Mouse (Mus musculus): Measurements from ENCODE around the gene Scyl2. TPM values are rescaled to one million over a fixed set of nuclear protein-coding genes. Genes with fewer than 3 reads are reported as not detected.

Scyl2 gene
- polyA plus RNA-seq (2014; fragmentation: Nextera tagmentation; extraction: Ambion mirVana), result 23.5 and 27.7 TPM in 2 replicates

DNA sequence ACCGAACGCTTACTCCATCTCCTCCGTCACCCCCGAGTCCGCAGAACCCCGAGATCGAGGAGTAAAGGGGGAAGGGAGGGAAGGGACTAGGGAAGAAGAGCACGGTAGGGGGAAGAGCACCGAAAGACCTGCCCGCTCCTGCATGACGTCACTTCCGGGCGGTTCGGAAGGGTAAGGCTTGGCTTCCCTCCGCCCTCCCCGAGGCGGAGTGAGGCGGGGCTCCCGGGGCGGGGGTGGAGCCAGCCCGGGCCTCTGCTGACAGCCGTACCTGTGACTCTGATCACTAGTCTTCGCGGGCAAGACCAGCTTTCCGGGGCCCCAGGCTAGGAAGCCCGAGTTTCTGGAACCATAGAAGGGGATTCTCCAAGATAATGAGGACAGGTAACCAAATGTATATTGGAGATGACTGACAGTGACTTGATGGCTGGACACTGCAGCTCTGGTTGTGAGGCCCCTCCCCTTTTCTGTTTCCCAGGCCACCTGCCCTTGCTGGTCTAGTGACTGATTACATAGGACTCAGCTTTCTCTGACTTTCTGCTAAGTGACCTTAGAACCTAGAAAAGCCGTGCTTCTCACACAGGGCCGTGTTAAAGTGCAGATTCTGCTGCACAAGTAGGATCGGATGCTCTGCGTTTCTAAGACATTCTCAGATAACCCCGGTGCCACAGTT, at the start of gene Scyl2:
TSS of gene Scyl2 (minus strand) at position 147 of the 670 bp plus-strand sequence.
- Histone ChIP-seq H3K4me1 (replicated peaks; ENCODE audit: control insufficient read depth, insufficient read depth, low read length) (no peaks in the 10 kb centered on the region), H3K4me3 (ENCODE audit: low read depth, low read length) (peak within 1 kb of the TSS; percentile 100), H3K9ac (ENCODE audit: low read depth, low read length) (peak within 1 kb of the TSS; percentile 91), H3K36me3 (ENCODE audit: control insufficient read depth, insufficient read depth, low read length) (no peaks in the 10 kb centered on the region), H3K4me2 (replicated peaks; ENCODE audit: low read depth, low read length) (peak within 1 kb of the TSS; percentile 74), H3K9me3 (ENCODE audit: control insufficient read depth, low read length) (no peaks in the 10 kb centered on the region), H3K27me3 (ENCODE audit: control insufficient read depth, insufficient read depth, low read length) (no peaks in the 10 kb centered on the region), H3K27ac (ENCODE audit: low read depth, low read length) (peak within 1 kb of the TSS; percentile 40)
- peak; percentile 99 for ATAC-seq (ENCODE audit: low FRiP score)
- peak; percentile 96 for DNase-seq (ENCODE audit: low spot score)
- 6% methylated on average over 29 of the region's 31 CpGs for WGBS

DNA sequence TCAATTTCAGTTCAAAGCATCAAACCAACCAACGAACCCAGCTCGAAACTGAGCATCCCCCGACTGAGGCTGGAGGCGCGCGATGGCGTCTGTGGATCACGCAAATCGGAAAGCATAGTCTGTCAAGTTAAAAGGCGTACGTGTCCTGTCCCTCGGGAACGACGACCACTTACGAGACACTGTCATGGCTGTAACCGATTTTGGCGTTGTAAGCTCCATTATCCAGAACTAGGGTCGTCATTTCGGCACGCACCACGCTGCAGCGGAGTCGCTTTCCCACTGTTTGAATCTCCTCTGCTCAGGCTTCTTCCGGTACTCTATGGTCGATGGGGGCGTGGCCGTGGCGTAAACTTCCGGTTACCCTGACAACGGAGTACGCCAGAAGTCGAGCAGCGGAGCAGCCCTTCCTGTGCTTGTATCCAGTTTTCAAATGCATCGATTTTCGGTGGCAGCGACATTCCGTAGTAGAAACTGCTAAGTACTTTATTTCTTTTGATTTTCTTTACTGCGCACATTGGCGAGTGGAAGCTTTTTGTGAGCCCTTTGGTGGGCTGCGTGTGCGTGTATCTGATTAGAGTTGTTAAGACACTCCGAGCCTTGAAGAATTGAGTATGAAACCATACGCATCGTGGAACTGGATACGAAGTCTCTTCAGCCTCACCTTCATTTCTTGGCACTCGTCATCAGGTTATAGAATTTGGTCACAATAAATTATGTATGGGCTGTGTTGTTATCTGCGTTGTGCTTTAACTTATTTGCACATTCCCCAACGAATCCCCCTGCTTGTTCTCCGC, 46.1 kb upstream of the Scyl2 start, which contains the start of gene Actr6:
TSS of gene Actr6 (minus strand) at position 295 of the 794 bp plus-strand sequence.
- Histone ChIP-seq H3K36me3 (ENCODE audit: control insufficient read depth, insufficient read depth, low read length) (no peaks in the 10 kb centered on the region), H3K27me3 (ENCODE audit: control insufficient read depth, insufficient read depth, low read length) (no peaks in the 10 kb centered on the region), H3K27ac (ENCODE audit: low read depth, low read length) (no peak within 1 kb of the TSS), H3K4me2 (replicated peaks; ENCODE audit: low read depth, low read length) (peak within 1 kb of the TSS; percentile 64), H3K4me3 (ENCODE audit: low read depth, low read length) (peak within 1 kb of the TSS; percentile 56), H3K9me3 (ENCODE audit: control insufficient read depth, low read length) (no peaks in the 10 kb centered on the region), H3K9ac (ENCODE audit: low read depth, low read length) (peak within 1 kb of the TSS; percentile 42), H3K4me1 (replicated peaks; ENCODE audit: control insufficient read depth, insufficient read depth, low read length) (peaks cover 4% of the 10 kb centered on the region)
- DNase-seq (ENCODE audit: low spot score) (peak; percentile 97), ATAC-seq (ENCODE audit: low FRiP score) (peak; percentile 98)
- 2% methylated on average over 49 of the region's 49 CpGs for WGBS

DNA sequence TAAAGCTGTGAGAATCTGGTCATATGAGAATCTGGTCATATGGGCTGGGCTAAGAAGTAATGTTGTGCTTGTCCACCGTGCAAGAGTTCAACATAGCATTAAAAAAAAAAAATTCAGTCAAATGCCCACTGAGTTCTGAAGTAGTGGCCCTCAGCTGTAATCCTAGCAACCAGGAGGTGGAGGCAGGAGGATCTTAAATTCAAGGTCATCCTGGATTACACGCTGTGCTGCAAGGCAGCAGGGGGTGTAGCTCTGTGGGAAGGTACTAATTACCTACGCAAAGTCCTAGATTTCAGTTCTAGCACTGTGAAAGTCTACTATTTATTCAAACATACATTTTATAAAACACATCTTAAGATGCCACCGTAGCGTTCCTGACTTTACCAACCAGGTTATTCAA, 45.3 kb upstream of the Scyl2 start:
- ATAC-seq (ENCODE audit: low FRiP score), result no peak; the same call in 1 of the 2 replicates
- WGBS, result 12% methylated on average over 5 of the region's 5 CpGs

DNA sequence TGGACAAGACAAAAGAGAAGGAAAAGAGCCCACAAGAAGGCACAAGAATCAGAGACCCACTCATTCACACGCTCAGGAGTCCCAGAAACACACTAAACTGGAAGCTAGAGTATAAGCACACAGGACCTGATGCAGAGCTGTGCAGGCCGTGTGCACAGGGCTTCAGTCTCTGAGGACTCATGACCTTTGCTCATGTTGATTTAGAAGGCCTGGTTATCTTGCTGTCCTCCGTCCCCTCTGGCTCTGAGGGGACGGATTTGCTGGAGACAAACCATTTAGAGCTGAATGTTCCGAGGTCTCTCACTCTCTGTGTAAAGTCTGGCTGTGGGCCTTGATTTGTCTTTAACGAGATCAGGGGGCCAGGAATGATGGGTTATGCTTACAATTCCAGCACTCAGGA, 44.3 kb upstream of the Scyl2 start:
- no peak overlapping the region for H3K27ac ChIP-seq (ENCODE audit: low read depth, low read length)
- 88% methylated on average over 6 of the region's 6 CpGs for WGBS
- no peak overlapping the region for H3K4me2 ChIP-seq (replicated peaks; ENCODE audit: low read depth, low read length)
- H3K36me3 ChIP-seq (ENCODE audit: control insufficient read depth, insufficient read depth, low read length), result no peaks in the 10 kb centered on the region
- peaks cover 4% of the 10 kb centered on the region for H3K4me1 ChIP-seq (replicated peaks; ENCODE audit: control insufficient read depth, insufficient read depth, low read length)
- no peak overlapping the region for H3K9ac ChIP-seq (ENCODE audit: low read depth, low read length)
- H3K9me3 ChIP-seq (ENCODE audit: control insufficient read depth, low read length), result no peaks in the 10 kb centered on the region
- no peak for DNase-seq (ENCODE audit: low spot score)
- H3K4me3 ChIP-seq (ENCODE audit: low read depth, low read length), result no peak overlapping the region
- no peaks in the 10 kb centered on the region for H3K27me3 ChIP-seq (ENCODE audit: control insufficient read depth, insufficient read depth, low read length)
- no peak for ATAC-seq (ENCODE audit: low FRiP score)

More for the DNA sequence above, 45.3 kb upstream of the Scyl2 start:
- peak overlapping the region; percentile 50 for H3K4me2 ChIP-seq (replicated peaks; ENCODE audit: low read depth, low read length)
- H3K27ac ChIP-seq (ENCODE audit: low read depth, low read length), result no peak overlapping the region
- peaks cover 4% of the 10 kb centered on the region for H3K4me1 ChIP-seq (replicated peaks; ENCODE audit: control insufficient read depth, insufficient read depth, low read length)
- peak overlapping the region; percentile 42 for H3K9ac ChIP-seq (ENCODE audit: low read depth, low read length)
- no peaks in the 10 kb centered on the region for H3K27me3 ChIP-seq (ENCODE audit: control insufficient read depth, insufficient read depth, low read length)
- DNase-seq (ENCODE audit: low spot score), result no peak
- no peaks in the 10 kb centered on the region for H3K9me3 ChIP-seq (ENCODE audit: control insufficient read depth, low read length)
- H3K4me3 ChIP-seq (ENCODE audit: low read depth, low read length), result peak overlapping the region; percentile 56
- H3K36me3 ChIP-seq (ENCODE audit: control insufficient read depth, insufficient read depth, low read length), result no peaks in the 10 kb centered on the region

DNA sequence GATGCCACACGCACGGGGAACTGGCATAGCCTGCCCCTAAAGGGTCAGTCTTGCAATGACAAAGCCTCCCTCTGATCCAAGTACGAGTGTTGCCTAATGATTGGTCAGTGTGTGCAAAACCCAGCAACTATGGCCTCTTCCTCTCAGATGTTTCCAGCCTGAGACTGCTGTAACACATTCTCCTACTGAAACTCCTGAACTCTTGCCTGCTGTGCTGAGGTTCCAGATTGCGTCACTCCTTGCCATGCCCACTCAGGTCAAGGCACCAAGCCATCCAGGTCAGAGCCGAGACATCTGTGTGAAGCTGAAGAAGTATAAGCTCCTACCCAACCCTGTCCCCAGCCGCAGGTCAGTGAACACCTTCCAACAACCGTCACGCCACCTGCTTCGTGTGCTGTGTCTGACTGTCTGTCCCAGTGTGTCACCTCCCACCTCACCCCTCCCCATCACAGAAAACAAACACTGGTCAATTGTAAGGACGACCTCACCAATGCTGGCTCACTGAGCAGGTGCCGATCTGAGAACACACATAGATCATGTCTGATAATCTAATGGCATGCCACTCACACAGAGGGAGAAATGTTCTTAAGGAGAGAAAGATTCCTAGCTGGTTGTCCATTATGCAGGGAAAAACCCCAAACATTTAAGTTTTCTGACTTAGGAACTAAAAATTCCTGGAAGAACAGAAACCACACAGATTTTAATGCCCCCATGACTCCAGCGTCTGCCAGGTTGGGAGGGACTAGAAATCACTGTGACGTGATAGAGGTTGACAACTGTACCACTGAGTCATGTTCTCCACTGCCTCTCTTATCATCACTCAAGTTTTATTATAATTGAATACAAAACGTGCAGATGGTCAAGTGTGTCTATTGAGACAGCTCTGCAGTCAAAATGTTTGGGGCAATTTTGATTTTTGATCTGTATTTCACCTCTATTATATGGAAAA, 36.4 kb upstream of the Scyl2 start:
- ATAC-seq (ENCODE audit: low FRiP score) (no peak), DNase-seq (ENCODE audit: low spot score) (no peak)
- no peaks in the 10 kb centered on the region for H3K4me1 ChIP-seq (replicated peaks; ENCODE audit: control insufficient read depth, insufficient read depth, low read length)
- H3K27me3 ChIP-seq (ENCODE audit: control insufficient read depth, insufficient read depth, low read length), result no peaks in the 10 kb centered on the region
- WGBS, result 92% methylated on average over 14 of the region's 14 CpGs
- H3K36me3 ChIP-seq (ENCODE audit: control insufficient read depth, insufficient read depth, low read length), result peaks cover 3% of the 10 kb centered on the region; the same call in 1 of the 2 replicates
- no peaks in the 10 kb centered on the region for H3K9me3 ChIP-seq (ENCODE audit: control insufficient read depth, low read length)
- no peak overlapping the region for H3K4me2 ChIP-seq (replicated peaks; ENCODE audit: low read depth, low read length)
- H3K4me3 ChIP-seq (ENCODE audit: low read depth, low read length), result no peak overlapping the region
- H3K27ac ChIP-seq (ENCODE audit: low read depth, low read length), result no peak overlapping the region
- H3K9ac ChIP-seq (ENCODE audit: low read depth, low read length), result no peak overlapping the region

GRCm38 (mm10) chr10:89720796-89721195, 34.7 kb upstream of the Scyl2 start:
- no peak for ATAC-seq (ENCODE audit: low FRiP score)
- no peak overlapping the region for H3K27ac ChIP-seq (ENCODE audit: low read depth, low read length)
- H3K4me3 ChIP-seq (ENCODE audit: low read depth, low read length), result no peak overlapping the region
- H3K9ac ChIP-seq (ENCODE audit: low read depth, low read length), result no peak overlapping the region
- no peak overlapping the region for H3K4me2 ChIP-seq (replicated peaks; ENCODE audit: low read depth, low read length)
- peaks cover 3% of the 10 kb centered on the region; the same call in 1 of the 2 replicates for H3K36me3 ChIP-seq (ENCODE audit: control insufficient read depth, insufficient read depth, low read length)
- H3K9me3 ChIP-seq (ENCODE audit: control insufficient read depth, low read length), result no peaks in the 10 kb centered on the region
- 96% methylated on average over 3 of the region's 3 CpGs for WGBS
- no peak for DNase-seq (ENCODE audit: low spot score)
- H3K4me1 ChIP-seq (replicated peaks; ENCODE audit: control insufficient read depth, insufficient read depth, low read length), result no peaks in the 10 kb centered on the region
- no peaks in the 10 kb centered on the region for H3K27me3 ChIP-seq (ENCODE audit: control insufficient read depth, insufficient read depth, low read length)

DNA sequence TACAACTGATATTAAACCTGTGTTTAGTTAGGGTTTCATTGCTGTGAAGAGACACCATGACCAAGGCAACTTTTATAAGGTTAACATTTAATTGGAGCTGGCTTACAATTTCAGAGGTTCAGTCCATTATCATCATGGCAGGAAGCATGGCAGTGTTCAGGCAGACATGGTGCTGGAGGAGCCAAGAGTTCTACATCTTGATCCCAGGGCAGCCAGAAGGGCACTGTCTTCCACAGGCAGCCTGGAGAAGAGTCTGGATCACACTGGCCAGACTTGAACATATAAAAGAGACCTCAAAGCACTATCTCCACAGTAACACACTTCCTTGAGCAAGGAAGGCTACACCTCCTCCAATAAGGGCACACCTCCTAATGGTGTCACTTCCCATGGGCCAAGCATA, 34.2 kb upstream of the Scyl2 start:
- Histone ChIP-seq H3K36me3 (ENCODE audit: control insufficient read depth, insufficient read depth, low read length) (peaks cover 3% of the 10 kb centered on the region; the same call in 1 of the 2 replicates), H3K9ac (ENCODE audit: low read depth, low read length) (no peak overlapping the region), H3K4me2 (replicated peaks; ENCODE audit: low read depth, low read length) (no peak overlapping the region), H3K9me3 (ENCODE audit: control insufficient read depth, low read length) (no peaks in the 10 kb centered on the region), H3K27me3 (ENCODE audit: control insufficient read depth, insufficient read depth, low read length) (no peaks in the 10 kb centered on the region), H3K27ac (ENCODE audit: low read depth, low read length) (no peak overlapping the region), H3K4me1 (replicated peaks; ENCODE audit: control insufficient read depth, insufficient read depth, low read length) (no peaks in the 10 kb centered on the region), H3K4me3 (ENCODE audit: low read depth, low read length) (no peak overlapping the region)
- DNase-seq (ENCODE audit: low spot score) (no peak), ATAC-seq (ENCODE audit: low FRiP score) (no peak)

DNA sequence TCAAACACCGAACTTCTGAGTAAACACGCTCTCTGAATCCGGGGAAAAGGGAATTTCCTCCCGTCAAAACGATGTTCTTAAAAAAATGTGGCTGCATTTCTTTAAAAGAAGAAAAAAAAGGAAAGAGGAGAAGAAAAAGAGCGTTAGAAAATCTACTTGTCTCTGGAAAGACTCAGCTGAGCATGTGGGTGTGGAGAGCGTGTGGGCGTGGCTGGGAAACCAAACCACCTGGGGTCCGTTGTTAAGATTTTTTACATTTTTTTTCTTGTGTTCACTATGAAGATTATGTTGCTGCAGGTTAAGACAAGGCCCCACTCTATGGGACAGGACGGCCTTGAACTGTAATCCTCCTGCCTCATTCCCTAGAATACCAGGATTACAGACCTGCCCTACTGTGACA, 28.8 kb upstream of the Scyl2 start:
- no peak overlapping the region for H3K4me3 ChIP-seq (ENCODE audit: low read depth, low read length)
- H3K4me2 ChIP-seq (replicated peaks; ENCODE audit: low read depth, low read length), result no peak overlapping the region
- DNase-seq (ENCODE audit: low spot score), result no peak
- H3K9ac ChIP-seq (ENCODE audit: low read depth, low read length), result no peak overlapping the region
- H3K4me1 ChIP-seq (replicated peaks; ENCODE audit: control insufficient read depth, insufficient read depth, low read length), result no peaks in the 10 kb centered on the region
- H3K36me3 ChIP-seq (ENCODE audit: control insufficient read depth, insufficient read depth, low read length), result peaks cover 2% of the 10 kb centered on the region; the same call in 1 of the 2 replicates
- H3K9me3 ChIP-seq (ENCODE audit: control insufficient read depth, low read length), result no peaks in the 10 kb centered on the region
- 93% methylated on average over 10 of the region's 10 CpGs for WGBS
- ATAC-seq (ENCODE audit: low FRiP score), result no peak
- H3K27ac ChIP-seq (ENCODE audit: low read depth, low read length), result no peak overlapping the region
- no peaks in the 10 kb centered on the region for H3K27me3 ChIP-seq (ENCODE audit: control insufficient read depth, insufficient read depth, low read length)
